Mouse (Mus musculus) liver, embryonic 11.5 days (tissue): ENCODE results near the gene Dnah3. TPM values are rescaled to one million over a fixed set of nuclear protein-coding genes. Genes with fewer than 3 reads are reported as not detected.

Source experiments
- polyA plus RNA-seq: library from polyadenylated mRNA; unstranded; fragments of >200 nt; fragmentation: Nextera tagmentation; extraction: Ambion mirVana; gene quantifications from 2 replicates; pipeline ENCODE4 v1.2.1, GENCODE M21; 2014

Dnah3 gene
- polyA plus RNA-seq, 1 experiment from 2014 or later: not detected

Other genes with a start within 250 kb of the Dnah3 start
- gene Lyrm1, start 199.4 kb downstream of the Dnah3 start, polyA plus RNA-seq: 4.6 and 6.5 TPM in 2 replicates
- 3.1 and 3.4 TPM in 2 replicates for gene Dcun1d3, start 199.0 kb downstream of the Dnah3 start, polyA plus RNA-seq
- 5.7 and 7.7 TPM in 2 replicates for gene Tmem159, start 7.1 kb upstream of the Dnah3 start, polyA plus RNA-seq
- not detected in 2 replicates for gene Zp2, start 50.0 kb upstream of the Dnah3 start, polyA plus RNA-seq
- 1.2 and 1.9 TPM in 2 replicates for gene Anks4b, start 78.6 kb upstream of the Dnah3 start, polyA plus RNA-seq
- gene Crym, start 106.8 kb upstream of the Dnah3 start, polyA plus RNA-seq: 1.7 and 2.6 TPM in 2 replicates
- gene Abca14, start 108.7 kb upstream of the Dnah3 start, polyA plus RNA-seq: 0.03 TPM in 1 of 2 replicates, not detected in the other
- not detected in 2 replicates for gene Abca15, start 233.4 kb upstream of the Dnah3 start, polyA plus RNA-seq